Mouse (Mus musculus) stomach, postnatal 0 days (tissue): ENCODE results near the gene Dop1b.

Experiments
- CTCF ChIP-seq: IDR thresholded peaks from 2 replicates; pipeline ENCODE4 v1.5.1; 2016; ENCODE audit warnings: antibody characterized with exemption, low read depth, mild to moderate bottlenecking, moderate library complexity
- EP300 ChIP-seq: optimal IDR thresholded peaks from 2 replicates; pipeline ENCODE3; 2016; ENCODE audit warnings: antibody characterized with exemption

- TF ChIP-seq CTCF (no peak), EP300 (no peak)
These were observed 88.2 kb downstream of the Dop1b start for GRCm38 (mm10) chr16:93799936-93800335.
